Mouse (Mus musculus): ENCODE results near the gene Stk11.

Gene Stk11

DNA sequence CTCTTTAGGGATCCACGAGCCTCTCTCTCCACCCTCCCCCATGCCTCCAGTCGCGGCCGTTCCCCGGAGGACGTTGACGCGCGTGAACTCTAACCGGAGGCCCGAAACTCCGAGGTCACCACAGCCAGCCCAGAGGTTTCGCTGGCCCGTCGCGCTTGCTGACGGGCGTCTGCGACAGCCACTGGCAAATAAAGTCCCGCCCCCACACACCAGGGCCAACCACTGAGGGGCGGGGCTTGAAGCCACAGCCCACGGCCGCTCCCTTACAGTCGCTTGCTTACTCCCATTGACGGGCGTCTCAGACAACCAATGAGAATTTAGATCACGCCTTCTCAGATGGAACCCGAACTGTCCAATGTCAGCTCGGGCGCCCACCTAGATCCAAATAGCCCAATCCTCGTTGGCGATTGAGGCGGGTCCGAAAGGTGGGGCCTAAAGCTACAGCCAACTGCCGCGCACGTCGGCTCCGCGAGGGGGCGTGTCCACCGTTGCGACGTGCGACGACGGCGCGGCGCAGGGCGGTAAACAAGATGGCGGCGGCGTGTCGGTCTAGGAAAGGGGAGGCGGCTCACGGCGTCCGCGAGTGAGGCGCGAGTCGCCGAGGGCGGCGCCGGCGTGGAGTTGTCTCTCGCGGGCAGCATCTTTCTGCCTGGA is at the start of gene Stk11:
Stk11 (plus strand) TSS at position 514 of the 654 bp plus-strand sequence.
- DNase-seq (ENCODE audit: low read depth, low spot score) = peak; percentile 100

DNA sequence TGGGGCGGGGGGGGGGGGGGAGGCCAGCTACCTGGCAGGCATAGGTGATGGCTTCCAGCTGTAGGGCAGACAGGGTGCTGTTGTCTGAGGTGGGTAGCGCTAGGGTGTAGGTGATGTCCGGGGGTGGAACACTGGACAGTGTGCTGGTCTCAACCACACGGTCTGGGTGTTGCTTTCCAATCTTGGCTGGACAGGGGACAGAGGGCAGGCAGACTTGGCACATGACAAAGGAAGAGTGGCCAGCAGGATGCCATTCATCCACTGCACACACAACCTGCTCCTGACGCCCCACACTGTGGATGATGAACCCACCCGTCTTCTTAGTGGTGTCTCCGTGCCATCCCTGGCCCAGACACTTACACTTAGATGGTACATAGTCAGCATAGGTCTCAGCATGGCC is 46.4 kb upstream of the Stk11 start:
- no peak for DNase-seq (ENCODE audit: low read depth, low spot score)

DNA sequence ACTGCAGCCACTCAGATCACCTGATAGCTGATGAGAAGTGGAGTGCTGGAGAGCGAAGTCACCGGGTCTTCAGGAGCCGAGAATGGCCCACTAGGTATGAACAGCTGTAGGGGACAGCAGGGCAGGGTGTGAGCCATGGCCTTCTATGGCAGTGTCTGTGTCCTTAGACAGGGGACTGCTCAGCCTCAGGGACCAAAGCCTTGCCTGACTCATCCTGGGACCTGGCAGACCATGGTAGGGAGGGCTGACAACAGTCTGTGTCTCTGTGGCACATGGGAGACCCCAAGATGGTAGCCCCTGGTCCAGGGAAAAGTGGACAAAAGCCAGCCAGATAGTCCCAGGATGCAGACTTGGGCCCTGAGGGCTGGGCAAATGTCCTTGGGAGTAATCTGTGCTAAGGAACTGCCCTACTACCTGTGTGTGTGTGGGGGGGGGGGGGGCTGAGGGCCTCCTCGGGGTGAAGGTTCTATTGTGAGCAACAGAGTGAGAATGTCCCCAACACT is 45.6 kb upstream of the Stk11 start:
- DNase-seq (ENCODE audit: low read depth, low spot score) = no peak

DNA sequence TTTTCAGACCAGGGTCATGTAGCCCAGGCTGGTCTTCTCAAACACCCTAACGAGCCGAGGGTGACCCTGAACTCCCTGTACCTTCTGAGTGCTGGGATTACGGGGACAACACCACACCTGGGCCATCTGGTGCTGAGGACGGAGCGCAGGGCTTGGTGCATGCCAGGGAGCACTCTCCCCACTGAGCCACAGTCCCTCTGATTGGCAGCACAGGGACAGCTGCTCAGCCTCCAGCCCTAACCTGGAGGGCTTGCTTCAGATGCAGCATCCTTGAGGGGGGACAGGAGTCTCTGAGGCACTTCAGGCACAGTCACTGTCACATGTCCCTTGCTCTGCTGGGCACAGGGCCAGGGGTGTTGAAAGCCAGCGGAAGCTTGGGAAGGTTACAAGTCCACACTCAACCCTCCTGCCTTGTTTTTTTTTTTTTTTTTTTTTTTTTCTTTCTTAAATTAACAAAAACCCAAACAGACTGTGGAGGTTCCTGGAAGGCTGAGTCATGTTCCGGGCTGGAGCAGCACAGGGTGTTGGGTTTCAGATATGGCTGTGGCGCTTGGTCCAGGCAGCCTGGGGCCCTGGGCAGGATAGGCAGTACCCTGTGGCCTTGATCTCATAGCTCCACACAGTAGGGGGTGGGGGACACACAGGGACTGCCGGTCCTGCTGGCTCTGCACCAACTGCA is 44.6 kb upstream of the Stk11 start:
- DNase-seq (ENCODE audit: low read depth, low spot score) = peak; percentile 79

DNA sequence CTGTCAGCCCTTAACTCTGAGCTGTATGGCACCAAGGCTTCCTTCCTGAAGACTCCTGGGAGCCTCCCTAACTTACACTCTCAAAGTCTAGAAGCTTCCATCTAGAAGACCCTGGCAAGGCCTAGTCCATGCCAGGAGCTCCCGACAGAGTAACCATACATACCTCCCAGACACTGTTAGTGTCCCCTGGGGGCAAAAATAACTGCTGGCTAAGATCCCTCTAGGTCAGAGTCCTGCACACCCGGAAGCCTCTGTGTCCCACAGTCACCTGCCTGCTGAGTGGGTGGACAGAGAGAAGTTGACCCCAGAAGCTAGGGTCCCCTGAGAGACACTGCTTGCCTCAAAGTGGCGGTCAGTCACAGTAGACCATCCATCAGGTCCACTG is 44.1 kb upstream of the Stk11 start:
- DNase-seq (ENCODE audit: low read depth, low spot score) = no peak

DNA sequence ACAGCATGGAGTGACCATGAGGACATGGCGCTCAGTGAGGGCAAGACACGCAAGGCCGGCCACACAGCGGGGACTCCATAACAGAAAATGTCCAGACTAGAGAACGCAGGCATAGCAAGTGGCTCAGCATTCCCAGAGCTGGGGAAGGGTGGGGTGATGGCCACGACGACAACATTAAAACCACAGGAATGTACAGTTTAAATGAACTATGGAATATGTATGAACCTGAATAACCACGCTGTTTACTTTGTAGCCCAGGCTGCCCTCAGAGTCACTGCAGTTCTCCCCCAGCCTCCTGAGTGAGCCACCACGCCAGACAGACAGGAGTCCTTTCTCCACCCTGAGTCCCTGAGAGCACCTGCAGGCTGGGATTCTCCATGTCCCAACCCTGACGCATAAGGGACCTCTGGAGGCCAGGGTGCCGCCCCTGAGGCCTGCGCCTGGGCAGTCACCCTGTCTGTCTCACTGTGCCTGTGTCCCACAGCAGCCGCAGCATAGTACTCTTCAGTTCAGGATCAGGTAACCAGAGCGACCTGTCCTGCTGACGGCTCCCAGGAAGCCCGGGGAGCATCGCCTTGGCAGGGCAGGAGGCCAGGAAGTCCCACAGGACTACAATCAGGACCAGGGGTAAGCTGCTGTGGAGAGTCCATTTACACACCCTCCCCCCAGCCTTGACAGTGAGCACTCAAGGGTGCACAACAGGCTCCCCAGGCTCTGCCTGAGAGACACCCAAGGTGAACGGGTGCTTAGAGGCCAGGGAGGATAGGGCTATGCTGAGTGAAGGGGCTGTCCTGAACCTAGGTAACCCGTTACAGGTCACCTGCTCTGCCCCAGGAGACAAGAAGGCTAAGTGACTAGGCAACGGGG is 42.7 kb upstream of the Stk11 start:
- no peak for DNase-seq (ENCODE audit: low read depth, low spot score)

DNA sequence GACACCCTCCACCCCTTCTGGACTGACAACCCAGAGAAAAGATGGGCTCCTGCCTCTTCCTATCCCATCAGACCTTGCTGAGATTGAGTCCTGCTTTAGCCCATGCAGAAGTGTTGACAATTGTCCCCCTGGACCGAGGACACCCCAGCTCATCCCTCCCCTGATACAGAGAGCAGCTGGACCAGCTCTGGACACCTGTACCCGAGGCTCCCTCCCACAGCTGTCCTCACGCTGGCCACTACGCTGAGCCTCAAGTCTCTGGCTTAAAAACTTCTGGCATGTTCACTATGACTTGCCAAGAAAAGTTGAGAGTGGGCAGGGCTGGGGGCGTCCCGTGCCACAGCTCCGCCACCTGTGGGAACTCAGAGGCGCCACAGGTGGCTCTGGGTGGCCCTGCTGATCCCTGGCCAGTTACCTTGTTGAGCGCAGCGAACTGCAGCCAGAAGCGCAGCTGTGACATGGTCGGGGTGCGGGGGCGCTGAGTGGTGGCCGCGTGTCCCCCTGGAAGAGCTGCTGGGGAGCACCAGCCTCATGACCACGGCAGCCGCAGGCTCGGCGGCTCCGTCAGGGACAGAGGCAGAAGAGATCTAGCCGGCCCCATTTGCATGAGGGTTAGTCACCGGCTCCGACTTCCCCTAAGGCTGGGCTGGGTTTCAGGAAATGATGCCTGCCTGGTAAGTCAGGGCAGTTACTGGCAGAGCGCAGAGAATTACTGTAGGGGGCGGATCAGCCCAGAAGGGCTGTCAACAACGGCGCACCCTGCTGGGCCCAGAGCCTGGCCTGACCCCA is 40.6 kb upstream of the Stk11 start:
- no peak for DNase-seq (ENCODE audit: low read depth, low spot score)

DNA sequence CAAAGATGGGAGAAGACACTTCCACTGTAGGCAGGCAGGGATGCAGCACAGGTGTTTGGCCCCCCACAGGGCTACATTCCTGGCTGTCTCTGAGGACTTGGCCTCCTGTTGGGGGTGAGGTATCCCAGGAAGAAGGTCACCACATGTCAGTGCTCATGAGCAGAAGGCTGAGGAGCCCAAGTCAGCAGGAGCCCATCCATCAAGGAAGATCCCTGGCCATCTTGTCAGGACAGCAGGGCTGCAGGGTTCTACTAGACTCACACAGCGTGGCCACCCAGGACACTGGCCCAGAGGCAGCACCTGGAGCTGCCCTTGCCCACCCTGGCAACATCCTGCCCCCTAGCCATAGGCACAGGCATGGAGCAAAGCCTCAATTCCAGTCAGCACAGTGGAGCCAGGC is 39.7 kb upstream of the Stk11 start:
- no peak for DNase-seq (ENCODE audit: low read depth, low spot score)

DNA sequence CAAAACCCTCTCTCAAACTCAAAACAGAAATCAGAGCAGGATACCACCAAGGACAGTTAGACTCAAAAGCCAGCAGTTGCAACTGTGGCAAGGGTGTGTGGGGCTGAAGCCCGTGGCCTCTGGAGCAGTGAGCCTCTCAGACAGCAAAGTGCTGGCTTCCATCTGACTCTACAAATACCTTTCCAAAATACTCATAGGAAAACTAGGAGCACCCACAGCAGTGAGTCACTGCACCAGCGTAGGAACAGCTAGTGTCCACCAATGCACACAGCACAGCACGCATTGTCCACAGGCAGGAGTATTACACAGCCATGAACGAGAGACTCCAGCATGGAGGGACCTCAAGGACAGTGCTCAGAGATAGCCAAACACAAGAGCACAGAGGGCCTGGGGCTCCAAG is 39.2 kb upstream of the Stk11 start:
- no peak for DNase-seq (ENCODE audit: low read depth, low spot score)

DNA sequence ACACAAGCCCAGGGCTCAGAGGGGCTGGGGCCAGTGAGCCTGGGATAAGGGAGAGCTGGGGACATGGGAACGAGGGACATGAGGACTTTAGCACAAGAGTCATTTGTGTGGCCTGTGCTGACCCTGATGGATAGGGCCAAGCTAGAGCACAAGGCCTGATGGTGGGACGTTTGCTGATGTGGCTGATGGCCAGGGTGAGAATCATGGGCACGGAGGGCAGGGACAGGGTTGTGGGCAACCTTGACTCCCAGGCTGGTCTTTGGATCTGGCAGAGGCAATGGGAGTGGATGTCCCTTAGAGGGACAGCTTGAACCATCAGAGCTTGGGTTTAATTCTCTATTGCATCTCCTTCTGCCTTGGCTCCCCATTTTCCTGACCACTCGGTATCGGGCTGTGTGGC is 38.3 kb upstream of the Stk11 start:
- DNase-seq (ENCODE audit: low read depth, low spot score) = no peak

DNA sequence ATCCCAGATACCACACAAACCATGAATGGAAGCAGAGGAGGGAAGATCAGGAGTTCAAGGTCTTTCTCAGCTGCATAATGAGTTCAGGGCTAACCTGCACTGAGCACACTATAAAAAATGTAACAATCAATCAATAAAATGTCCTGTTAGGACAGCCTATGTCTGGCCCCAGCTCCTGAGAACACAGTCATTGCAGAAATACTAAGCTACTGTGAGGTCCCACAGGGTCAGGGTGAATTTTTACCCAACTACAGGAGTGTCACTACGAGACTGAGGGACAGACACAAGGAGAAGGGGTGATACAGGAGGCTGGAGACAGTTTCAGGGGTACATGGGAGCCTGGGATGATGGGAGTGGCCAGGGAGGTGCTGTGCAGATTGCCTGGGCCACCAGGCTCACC is 37.2 kb upstream of the Stk11 start:
- no peak for DNase-seq (ENCODE audit: low read depth, low spot score)

DNA sequence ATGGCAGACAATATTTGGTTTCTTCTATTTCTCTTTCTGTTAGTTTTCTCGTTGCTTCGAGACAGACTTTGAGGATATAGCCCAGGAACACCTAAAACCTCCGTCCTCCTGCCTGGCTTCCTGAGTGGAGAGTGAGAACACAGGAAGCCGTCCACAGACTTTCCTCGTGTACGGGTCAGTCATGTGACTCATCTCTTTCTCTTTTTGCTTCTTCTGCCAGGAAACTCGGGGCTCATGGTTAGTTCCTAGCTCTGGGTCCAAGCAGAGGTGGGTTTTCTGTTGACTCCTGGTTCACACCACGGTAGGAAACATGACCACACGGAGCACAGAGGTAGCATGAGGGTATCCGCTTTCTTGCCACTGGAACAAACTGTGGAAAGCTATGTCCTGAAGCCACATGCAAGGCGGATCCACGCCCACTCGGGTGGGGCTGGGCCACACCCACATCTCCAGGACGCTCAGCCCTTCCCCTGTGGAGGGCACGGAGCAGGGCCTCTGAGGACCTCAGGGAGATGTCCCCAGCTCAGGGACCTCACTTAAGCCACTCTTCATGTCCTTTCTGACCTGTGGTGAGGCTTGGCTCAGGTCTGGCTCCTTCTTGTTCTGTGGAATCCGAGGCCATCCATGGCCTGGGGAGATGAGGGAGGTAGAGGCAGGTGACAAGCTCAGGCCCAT is 35.1 kb upstream of the Stk11 start:
- peak; percentile 83 for DNase-seq (ENCODE audit: low read depth, low spot score)

DNA sequence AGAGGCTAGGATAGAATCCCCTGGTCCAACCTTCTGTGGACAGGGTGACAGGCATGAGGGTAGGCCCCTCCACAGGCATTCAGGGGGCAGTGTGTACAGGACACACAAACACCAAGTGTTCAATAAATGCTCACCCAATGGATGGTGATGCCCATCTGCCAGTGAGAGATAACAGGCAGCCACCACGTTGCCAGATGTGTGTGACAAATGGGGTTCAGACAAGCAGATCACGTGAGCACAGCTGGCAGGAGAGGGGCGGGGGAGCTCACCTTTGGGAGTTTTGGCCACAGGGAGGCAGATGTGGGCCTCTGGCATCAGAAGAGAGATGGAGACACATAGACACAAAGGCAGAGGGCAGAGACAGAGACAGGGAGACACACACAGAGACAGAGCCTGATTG is 34.5 kb upstream of the Stk11 start:
- peak; percentile 86 for DNase-seq (ENCODE audit: low read depth, low spot score)

DNA sequence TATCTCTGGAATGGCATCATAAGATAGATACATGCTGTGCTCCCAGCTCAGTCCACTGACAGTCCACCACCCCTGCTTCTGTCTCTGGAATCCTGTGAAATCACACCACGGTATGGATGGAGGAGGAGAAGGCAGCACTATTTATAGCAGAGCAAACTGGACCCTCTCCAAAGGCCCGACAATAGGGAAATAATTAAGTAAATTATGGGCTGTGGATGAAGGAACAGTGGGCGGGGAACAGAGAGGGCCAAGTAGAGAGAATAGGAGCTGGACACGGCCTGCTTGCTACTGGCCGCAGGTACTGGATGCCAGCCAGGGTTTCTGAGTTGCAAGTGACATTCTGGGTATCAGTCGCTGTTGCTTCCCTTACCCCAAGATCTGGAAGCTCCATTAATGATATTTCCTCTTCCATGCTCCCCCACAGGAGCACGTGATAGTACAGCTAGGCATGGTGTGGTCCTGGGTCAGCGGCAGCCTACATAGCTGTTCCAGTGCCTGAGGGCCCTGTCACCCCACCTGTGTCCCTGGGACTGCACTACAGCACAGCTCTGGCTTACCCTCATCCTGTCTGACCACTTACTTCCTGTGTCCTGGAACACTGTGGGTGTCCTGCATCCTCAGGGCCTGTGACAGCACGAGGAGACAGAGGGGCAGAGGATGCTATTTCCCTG is 30.7 kb upstream of the Stk11 start:
- no peak for DNase-seq (ENCODE audit: low read depth, low spot score)

DNA sequence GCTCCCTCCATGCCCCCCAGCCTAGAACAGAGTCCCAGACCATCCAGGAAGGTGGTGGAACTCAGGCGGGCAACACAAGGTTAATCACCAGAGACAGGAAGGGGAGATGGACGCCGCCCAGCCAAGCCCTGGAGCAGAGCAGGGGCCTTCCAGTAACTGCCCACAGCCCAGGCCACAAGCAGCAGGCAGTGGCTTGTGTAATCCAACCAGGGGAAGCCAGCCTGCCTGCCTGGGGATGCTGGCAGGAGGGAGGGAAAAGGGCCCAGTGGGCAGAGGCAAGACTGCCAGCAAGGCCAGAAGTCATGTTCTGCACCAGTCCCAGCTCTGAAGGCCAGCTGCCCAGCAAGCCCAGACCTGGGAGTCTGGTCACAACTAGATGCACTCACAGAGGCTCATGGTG is 28.8 kb upstream of the Stk11 start:
- no peak for DNase-seq (ENCODE audit: low read depth, low spot score)

DNA sequence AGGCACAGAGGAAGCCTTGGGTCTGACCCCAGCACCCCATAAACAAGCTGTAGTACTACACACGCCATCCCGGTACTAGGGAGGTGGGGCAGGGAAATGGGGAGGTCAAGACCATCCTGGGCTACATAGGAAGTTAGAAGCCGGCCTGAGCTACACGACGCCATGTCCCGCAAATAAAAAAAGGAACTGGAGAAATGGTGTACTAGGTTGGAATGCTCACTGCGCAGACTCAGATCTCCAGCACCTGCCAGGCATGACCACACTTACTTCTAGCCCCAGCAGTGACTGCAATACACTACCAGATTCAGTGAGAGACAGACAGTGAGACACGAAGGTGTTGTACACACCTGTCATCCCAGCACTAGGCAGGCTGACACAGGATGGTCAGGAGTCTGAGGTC is 28.1 kb upstream of the Stk11 start:
- DNase-seq (ENCODE audit: low read depth, low spot score) = no peak

DNA sequence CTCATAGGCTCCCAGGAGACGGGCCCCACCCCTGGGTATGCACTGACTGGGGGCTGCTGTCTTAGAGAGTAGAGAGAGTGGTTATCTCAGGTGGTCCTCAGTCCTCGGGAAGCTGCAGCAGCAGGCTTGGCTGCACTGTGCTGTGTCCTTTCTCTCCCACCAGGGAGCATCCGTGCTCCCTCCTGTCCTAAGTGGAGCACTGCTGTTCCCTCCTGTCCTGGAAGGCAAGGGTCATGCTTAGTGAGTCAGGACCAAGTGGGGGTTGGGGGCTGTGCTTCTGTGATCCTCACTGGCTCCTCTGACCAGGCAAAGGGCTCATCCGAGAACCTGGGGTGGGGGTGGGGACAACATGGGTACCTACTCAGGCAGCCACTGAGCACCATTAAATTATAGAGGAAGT is 26.5 kb upstream of the Stk11 start:
- DNase-seq (ENCODE audit: low read depth, low spot score) = no peak

DNA sequence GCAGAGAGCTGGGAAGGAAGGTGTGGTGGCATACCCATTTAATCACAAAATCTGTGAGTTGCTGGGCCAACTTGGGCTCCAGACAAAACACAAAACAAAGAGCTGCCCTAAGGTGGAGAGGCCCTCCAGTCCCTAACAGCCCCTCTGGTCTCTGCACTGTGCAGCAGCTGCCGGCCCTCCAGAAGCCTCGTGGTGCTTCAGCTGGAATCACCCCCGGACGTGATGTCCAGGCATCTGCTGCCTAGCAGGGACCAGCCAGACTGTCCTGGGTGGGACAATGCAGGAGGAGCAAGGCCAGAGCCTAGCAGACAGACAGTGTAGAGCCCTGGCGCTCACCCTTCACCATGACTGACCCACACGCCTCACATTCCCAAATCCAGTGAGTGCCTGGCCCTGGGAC is 24.1 kb upstream of the Stk11 start:
- DNase-seq (ENCODE audit: low read depth, low spot score) = no peak

DNA sequence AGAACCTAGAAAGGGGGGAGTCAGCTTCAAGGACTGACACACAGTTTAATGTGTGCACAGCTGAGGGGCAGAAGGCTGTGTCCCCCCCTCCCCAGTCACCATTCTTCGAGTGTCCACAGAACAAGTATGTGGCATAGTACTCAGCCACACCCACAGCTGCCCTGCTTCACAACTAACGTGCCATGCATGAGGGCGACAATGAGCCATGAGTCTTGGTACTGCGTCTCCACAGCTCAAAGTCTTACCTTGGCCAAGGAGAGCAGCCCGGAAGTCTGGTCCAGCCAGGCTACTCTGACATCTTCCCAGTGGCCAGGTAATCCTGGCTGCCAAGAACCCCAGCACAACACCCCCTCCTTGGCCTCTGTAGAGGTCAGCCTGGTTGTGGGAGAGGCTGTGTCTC is 22.9 kb upstream of the Stk11 start:
- no peak for DNase-seq (ENCODE audit: low read depth, low spot score)

DNA sequence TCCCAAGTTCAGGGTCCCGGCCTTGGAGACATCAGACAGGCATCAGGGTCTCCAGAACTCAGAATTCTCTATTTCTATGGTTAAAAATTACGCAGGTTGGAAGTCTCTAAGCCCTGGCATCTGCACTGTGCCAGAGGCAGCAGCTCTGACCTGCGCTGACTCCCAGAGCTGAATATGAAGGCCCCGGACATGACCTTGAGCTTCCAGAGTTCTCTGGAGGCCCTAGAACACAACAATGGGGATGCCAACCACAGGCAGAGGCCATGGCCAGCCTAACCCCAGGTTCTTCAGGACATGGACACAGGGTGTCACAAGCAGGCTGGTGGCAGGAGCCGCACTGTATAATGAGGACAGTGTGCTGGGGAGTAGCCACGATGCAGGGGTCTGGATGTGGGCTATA is 21.5 kb upstream of the Stk11 start:
- DNase-seq (ENCODE audit: low read depth, low spot score) = no peak

DNA sequence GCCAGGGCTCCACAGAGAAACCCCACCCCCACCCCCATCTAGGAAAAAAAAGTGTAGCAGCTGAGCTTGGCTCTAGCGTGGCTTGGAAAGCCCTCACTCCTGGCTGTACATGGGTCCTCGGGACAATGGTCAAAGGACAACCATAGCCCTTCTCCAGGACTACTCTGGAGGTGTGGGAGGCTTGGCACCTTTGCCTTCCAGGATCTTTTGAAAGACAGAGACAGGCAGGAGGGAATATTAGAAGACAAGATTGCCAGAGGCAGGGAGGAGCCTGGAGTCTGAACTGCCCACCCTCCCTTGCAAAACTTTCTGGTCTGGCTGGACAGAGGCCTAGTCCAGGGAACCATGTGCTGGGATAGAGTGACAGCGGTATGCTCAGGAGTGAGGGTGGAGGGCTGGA is 20.9 kb upstream of the Stk11 start:
- no peak for DNase-seq (ENCODE audit: low read depth, low spot score)
